Comparison of ENCODE assay signal across 8 mouse cellular contexts in the genomic region with DNA sequence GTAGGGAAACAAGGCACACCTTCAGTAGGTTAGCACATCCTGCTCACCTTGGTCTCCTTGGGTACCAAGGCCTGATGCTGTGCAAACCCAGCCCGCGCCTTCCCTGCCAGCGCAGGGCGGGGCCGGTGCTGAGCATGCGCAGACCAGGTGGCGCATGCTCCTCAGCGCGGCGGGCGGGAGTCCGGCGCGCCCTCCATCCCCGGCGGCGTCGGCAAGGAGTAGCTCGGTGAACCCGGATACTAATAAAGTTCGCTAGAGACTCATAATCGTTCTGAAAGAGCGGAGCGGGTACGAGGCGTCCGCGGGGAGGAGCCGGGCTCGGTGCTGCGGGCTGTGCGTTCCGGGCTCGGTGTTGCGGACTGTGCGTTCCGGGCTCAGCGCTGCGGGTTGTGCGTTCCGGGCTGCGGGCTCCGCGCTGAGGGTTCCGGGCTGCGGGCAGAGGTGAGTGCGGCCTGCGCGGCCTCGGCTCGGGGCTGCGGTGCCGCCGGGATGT. TPM values are rescaled to one million over a fixed set of nuclear protein-coding genes. Genes with fewer than 3 reads are reported as not detected.
DNase-seq lines count a peak whose midpoint lies in the region; ATAC-seq lines count a peak whose summit lies in the region.

Gene Rab23, plus strand, starts transcription at position 155 of the 493 bp plus-strand sequence.

- H3K9me3 ChIP-seq in megakaryocyte, embryonic 14.5 days = no peaks in the 10 kb centered on the region

- DNase-seq in adrenal gland, adult 18-20 months (ENCODE audit: low spot score in 2 of 2) = peak; percentile 77 to 82
- DNase-seq in embryo, embryonic 10.5 days (ENCODE audit: low spot score) = peak; percentile 88
- DNase-seq in gastrocnemius, postnatal 14 days = peak; percentile 76
- DNase-seq in left cerebral cortex, adult 9 months (ENCODE audit: low spot score in 2 of 2) = peak; percentile 73 to 86
- DNase-seq in right cerebral cortex, postnatal 10 days (ENCODE audit: low spot score in 2 of 2) = peak; percentile 88 to 91
- DNase-seq in urinary bladder, postnatal 14 days (ENCODE audit: low spot score) = peak; percentile 78

- H3K4me1 ChIP-seq in megakaryocyte, embryonic 14.5 days = peaks cover 26% of the 10 kb centered on the region

- peaks cover 21% of the 10 kb centered on the region for H3K36me3 ChIP-seq in megakaryocyte, embryonic 14.5 days (replicated peaks; ENCODE audit: low read length)

- peak within 1 kb of the TSS; percentile 97 for H3K4me3 ChIP-seq in megakaryocyte, embryonic 14.5 days (replicated peaks)

- peak; percentile 87 for ATAC-seq in inflammation-experienced regulatory T-cells, adult 6 months

- intact Hi-C loops in gastrocnemius, postnatal 14 days (cut with DNase I; ENCODE audit: low total_unique reads) = no loop called here

- peaks cover 10% of the 10 kb centered on the region for H3K27me3 ChIP-seq in megakaryocyte, embryonic 14.5 days (replicated peaks)

RNA-seq across cellular contexts. Expression of gene Rab23, which starts in this region (rescaled TPM):
- 10 to 100 TPM in 1 of 2 experiments, 1 to 10 TPM in 1; 8.3 to 13.5 TPM for total RNA-seq in adrenal gland, adult 18-20 months (2021)
- 1 to 10 TPM; 6.5 to 7.0 TPM for total RNA-seq in gastrocnemius, postnatal 14 days (2021)
- 1 to 10 TPM; 6.7 to 7.5 (median 6.8) TPM for polyA plus RNA-seq in inflammation-experienced regulatory T-cells, adult 6 months (2017; shearing (Covaris generic))
- polyA plus RNA-seq in megakaryocyte, embryonic 14.5 days (2012; ENCODE audit: insufficient read depth, low replicate concordance) = 0.45 TPM in 1 of 2 replicates, not detected in the other

Comparison
In these comparisons a context has a peak if more than half of its experiments do, and no peak if none do; other contexts are left out.
1. Peak in every context shown above with its lines: DNase-seq, ATAC-seq and H3K4me3 ChIP-seq.